Mouse (Mus musculus) gastrocnemius, adult 18-20 months (tissue): ENCODE data around the gene Lrp3. TPM values are rescaled to one million over a fixed set of nuclear protein-coding genes. Genes with fewer than 3 reads are reported as not detected.
A peak's percentile ranks its signal among the peaks of the same experiment; 100 is the strongest.

Experiments
- DNase-seq: peaks from one replicate; pipeline ENCODE4 v3.0.0; 2021; ENCODE audit warnings: low spot score
- total RNA-seq, 2 experiments: library from RNA; stranded (reverse); gene quantifications; 2 replicates each; pipeline ENCODE4 v1.2.3; 2021

The Lrp3 gene
- total RNA-seq, 2 experiments from 2014 or later, result 5.8 to 6.1 TPM

DNA sequence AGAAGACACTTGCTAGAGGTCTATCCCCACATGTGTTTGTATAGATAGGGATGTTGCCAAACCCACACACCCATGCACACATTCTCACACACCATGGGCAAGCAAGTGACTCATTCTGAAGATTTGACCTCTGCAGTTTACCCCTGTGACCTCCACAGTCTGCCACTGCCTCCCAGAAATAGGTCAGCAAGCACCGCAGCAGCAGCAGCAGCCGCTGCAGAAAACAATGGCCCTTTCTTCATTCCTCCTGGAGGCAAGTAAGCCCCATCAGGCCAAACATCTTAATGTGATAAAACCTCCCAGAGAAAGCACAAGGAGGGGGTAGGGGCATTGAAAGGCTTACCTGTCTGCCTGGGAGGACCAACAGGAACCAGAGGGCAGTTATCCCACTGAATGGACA is 24.0 kb downstream of the Lrp3 start:
- DNase-seq, result no peak

DNA sequence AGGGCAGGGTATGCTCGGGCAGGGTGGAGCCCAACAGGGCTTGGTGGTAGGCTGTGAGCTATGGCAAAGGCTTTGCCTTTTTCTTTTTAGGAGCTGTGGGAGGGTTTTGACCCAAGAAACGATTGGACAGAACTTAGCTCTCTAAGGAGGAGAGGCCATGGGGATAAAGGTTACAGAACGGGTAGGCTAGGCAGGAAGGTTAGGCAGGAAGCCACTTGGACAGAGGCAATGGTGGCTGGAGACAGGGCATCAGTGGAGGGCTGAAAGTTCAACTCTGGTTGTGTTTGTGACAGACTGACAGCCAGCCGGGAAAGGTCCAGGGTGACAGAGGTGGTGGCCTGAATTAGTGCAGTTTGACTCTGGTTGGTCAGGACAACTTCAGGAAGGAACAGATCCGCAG is 25.6 kb downstream of the Lrp3 start:
- no peak for DNase-seq

DNA sequence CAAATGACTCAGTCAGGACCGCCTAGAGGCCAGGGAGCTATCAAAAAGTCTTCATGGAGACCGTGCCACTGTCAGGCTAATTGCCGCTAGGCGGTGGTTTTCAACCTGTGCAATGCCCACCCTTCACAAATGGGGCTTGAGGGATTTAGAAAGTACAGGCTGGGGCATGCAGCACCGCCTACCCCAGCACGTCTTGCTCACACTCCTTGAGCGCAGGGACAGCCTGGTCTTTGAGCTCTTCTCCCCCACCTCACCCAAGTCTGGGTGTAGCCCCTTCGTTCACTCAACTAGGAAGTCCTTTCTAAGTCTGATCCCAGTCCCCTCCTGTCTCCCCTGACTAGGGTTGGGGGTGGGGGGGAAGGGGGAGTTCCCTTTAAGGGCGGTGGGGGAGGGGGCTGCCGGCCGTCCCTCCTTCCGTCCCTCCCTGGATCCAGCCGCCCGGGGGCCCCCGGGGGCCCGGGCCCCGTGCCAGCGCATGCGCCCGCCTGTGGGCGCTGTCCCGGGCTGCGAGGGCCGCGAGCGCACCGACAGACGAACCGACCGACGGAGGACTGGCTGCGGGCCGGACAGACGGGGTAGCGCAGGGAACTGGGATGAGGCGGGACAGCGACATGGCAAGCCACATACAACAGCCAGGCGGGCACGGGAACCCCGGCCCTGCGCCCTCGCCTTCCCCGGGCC is 29.3 kb downstream of the Lrp3 start, which contains the start of gene Slc7a10:
TSS of gene Slc7a10 (plus strand) at position 497 of the 681 bp plus-strand sequence.
- DNase-seq, result no peak

DNA sequence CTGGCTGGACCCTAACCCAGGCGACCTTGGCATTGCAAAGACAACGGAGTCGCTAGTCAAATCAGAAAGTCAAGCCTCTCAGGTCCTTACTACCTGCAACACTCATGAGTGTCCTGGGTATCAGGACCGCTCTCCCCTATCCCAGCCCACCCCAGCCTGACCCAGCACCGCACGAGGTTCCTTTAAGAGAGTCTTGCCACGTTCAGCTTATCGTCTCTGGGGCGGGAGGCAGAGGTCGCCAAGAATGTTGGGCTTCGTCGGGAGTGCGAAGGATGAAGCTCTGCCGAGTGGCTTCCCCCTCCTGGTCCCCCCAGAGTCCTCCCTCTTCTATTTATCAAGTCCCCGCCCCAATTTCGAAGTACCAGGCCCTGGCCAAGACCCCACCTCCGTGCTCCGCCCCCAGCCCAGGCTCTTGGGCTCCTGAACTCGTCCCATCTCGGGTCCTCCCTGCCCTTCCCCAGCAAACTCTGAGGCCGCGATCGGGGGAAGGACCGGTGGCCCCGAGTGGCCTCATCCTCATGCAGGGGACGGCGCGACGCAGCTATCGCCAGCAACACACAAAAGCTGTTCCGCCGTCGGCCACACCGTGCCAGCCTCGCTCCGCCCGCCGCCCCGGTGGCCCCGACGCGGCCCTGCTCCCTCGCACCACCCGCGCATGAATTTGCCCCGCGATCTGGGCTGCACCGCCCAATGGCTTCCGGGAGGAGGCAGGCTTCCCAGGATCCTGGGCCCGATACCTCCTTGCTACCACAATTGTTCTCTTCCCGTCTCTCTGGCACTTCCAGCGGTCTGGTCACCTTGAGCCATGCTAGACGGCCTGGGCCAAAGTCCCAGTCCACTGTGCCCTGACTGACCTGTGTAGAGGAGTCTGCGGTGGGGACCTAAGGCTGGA is 30.2 kb downstream of the Lrp3 start:
- DNase-seq, result no peak

DNA sequence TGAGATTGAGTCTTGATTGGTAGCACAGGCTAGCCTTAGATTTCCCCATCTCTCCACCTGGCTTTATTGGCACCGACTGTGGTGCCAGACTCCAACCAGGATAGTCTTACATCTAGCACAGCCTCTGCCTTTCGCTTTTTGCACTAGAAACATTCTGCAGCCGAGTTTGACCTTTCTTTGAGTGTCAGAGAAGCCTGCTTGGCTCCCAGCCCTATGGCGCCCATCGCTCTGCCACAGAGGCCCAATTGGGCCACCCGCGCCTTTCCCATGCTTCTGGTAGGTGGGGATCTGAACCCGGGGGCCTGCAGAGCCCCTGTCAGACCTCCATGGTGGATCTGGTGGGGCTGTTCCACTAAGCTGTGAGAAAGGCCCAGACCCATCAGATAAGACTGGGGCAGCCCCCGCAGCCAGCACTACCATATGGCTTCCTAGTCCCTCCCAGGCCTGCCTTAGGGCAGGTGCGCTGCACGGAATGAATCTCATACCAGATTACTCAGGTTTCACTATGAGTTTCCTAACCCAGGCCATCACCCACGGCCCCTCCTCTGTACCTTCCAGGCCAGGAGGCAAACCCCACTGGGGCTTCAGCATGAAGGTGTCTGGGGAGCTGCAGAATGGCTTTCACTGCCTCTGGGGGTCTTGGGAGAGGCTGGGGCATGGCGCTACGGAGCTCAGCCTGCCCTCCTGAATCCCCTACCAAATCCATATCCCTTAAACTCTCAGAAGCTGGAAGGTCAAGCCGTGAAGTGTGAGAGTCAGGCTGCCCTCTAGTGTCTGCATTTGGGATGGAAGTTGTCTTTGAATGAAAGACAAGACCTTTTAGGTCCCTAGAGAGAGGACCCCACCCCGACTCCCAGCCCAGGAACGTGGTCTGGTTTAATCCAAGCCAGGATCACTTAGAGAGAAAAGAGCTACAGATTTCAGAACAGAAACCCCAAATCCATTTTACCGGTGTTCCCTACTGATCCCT is 38.6 kb downstream of the Lrp3 start:
- peak; percentile 27 for DNase-seq

DNA sequence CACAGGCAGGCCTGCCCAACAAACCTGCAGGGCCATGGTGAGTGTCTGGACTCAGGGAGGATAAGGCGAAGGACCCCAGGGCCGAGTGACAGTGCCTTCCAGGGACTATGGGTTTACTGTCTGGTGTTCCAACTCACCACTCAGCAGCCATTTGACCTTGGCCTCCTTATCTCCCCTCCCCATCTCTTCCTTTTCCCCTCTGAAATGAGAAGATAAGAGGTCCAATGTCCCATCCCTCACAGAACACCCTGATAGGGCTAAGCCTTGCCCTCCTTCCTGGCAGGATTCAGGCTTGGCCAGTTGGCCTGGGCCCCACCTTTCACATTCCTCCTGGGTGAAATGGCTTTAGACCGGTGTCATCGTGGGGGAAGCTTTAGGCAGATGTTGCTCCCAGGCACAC is 39.8 kb downstream of the Lrp3 start:
- DNase-seq, result no peak

DNA sequence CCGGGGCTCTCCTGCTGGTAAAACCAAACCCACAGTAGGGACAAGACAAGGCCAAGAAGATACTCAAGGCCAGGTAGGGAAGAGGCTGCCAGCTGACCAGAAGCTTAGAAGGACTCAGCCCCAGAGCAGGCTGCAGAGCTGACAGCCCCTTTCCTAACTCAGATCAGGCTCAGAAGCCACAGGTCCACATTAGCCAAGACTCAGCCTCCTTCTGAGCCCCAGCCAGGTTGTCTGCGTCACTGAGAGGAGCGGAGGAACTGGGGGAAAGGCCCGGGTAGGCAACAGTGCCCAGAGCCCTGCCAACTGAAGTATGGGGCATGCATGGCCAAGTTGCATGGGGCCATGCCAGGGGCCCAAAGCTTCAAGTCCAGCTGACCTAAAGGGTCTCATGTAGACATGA is 42.8 kb downstream of the Lrp3 start:
- DNase-seq, result no peak

DNA sequence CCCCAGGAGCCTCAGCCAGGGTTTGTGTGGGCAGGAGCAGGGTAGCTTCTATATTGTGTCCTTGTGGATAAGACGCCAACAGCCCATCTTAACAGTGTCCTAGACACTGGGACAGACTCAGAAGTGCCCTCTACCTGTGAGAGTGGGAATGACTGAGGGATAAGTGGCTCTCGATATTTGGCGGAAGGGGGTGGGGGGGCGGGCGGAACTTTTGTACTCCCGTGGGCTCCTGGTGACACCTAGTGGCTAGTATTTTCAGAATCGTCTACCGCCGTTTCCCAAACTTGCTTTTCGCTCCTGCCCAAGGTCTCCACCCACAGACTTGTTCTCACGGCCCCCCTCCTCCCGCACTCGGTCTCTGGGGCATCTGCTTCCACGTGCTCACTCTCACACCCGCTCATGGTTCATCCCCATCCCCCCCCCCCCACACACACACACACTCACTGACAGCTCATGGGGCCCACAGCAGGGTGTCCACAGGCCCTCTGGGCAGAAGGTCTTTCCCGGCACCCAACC is 43.4 kb downstream of the Lrp3 start:
- DNase-seq, result peak; percentile 85

DNA sequence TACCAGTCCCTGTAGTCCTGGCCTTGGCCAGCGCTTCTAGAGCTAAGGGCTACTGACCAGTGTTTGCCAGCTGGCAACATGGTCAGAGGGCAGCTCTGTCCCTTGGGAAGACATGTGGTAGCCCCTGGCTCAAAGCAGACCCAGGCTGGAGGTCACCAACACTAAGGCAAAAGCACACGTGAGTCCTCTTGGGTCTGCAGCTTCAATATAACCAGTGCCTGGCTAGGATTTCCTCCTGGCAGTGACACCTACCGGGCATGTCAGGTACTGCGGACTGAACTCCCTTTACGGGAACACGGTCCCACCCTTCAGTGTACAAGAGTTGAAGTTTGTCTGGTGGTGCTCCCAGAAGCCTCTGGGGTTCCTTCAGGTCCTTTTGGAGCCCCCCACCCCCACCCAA is 46.0 kb downstream of the Lrp3 start:
- peak; percentile 93 for DNase-seq

DNA sequence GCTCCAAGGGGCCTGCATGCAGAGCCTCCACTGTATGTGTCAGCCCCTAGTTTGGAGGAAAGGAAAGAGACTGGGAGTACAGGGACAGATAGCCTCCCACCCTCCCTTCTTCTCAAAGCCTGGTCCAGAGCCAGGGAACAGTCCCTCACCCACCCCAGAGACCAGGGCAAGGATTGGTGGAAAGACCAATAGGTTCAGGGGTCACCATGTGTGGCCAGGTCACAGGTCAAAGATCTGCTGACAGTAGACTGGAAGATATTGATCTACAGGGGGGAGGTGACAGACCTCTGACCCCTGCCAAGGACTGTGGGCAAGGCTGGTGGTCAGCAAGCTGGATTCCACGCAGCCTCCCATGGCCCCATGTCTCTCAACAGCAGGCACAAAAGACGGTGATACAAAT is 47.4 kb downstream of the Lrp3 start:
- DNase-seq, result no peak

DNA sequence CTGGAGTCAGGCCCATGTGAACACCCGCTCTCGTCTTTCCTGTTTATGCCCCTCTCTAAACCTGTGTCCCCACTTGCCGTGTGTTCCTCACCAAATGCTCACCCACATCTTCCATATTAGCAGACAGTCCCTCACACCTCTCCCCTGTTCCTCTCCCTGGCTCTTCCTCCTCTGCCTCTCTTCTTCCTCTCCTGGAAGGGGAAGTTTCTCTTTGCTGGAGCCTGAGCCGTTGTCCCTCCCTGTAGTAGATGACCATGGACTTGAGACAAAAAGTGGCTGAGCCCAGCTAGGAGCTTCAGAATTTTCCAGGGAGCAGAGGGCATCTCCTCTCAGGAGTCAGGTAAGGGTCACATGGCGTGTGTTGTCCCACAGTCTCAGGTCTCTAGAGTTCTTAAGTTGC is 48.3 kb downstream of the Lrp3 start:
- DNase-seq, result no peak

DNA sequence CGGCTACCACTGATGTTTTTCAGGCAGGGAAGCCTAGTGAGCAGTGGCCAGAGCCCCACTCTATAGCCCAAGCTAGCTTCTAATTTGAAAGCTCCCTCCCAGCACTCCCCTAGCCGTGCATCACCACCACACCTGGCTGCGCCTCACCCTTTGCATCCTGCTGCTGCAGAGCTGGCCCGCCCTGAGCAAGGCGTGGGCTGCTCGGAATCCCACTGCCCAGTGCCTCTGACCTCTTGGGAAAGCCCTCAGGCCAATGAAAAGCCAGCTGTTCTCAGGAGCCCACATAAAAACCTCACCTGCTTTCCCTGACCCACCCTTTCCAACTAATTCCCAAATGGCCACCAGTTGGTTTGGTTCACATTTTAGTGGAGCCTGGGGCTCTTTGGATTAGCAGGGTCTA is 51.2 kb downstream of the Lrp3 start:
- DNase-seq, result no peak

DNA sequence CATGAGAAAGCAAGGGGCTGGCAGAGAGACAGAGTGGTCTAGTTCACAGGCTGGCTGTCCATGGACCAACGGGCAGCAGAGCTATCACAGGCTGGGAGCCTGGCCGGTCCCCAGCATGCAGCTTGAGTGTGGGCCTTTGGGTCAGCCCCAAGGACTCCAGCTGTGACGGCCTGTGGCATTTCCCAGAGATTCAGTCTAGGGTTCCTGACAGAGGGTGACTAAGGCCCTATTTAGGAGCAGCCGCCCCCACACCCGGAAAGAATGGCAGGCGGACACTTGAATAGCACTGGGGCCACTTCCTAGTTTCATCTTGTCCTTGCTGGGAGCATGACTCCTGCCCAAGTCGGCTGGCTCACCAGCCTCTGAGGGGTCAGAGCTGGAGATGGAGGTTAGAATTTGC is 51.7 kb downstream of the Lrp3 start:
- DNase-seq, result no peak

DNA sequence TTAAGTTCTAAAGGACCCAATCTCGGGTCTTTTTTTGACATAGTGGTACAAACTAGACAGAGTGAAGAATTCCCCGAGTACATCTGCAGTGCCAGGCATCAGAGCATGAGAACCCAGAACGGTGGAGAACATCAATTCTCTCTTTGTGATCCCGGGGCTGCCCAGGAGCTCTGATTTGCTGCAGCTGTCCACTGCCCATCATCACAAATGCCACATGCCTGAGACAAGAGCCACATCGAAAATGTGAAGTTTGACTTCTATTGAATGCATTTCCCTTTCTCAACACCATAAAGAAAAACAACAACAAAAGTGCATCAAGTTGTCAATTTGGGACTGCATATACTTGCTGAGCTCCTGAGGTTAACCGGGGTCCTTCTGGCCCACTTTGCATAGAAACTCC is 52.9 kb downstream of the Lrp3 start:
- no peak for DNase-seq

DNA sequence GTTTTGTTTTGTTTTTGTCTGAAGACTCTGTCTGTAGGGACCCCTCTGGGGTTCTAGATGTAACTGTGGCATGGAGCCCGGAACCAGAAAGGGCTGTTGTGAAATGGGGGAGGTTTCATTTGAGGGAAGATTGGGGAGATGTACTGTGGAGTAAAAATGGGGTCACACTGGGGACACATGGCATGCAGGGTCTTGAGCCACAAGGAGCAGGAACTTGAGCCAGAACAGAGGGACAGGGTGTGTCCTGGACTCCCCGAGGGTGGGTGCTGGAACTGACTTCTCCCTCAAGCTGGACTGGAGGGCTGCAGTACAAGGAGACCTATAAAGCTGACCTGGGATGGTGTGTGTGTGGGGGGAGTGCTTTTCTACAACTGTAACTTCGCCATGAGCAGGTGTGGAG is 57.8 kb downstream of the Lrp3 start:
- DNase-seq, result no peak

DNA sequence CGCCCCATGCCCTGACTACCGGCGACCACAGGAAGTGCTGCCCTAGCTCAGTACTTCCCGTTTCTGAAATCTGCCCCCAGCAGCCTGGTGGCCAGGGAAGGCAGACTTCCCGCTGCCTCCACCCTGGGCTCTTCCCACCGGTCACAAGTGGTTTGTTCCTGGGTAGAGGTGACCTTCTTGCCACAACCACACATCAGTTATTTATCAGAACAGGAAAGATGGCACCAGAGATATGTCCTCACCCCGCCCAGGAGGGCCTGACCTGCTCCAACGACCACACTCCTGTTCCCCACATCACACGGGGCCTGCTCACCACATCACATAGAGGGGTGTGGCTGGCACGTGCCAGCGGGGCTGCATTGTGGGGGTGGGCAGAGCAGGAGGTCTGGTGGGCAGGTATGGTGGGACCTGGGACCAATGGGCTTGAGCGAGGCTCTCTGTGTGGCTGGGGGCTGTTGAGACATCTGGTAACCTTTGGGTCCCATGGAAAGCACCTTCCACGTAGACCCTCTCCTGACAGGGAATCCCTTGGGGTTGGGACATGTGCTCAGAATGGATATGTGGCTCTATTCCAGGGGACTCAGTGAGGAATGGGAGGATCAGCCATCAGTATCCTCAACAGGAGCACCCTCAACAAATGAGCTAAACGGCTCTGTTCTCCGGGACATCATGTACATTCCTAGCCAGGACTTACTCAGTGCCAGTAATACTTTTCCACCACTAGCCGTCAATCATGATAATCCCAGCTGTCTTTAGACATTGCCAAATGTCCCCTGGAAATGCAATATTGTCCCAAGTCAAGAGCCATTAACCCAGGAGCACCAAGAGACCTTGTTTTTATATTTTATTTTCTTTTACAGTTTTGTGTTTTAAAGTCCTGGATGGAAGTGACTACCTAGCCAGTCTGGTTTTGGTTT is 58.5 kb downstream of the Lrp3 start:
- no peak for DNase-seq

DNA sequence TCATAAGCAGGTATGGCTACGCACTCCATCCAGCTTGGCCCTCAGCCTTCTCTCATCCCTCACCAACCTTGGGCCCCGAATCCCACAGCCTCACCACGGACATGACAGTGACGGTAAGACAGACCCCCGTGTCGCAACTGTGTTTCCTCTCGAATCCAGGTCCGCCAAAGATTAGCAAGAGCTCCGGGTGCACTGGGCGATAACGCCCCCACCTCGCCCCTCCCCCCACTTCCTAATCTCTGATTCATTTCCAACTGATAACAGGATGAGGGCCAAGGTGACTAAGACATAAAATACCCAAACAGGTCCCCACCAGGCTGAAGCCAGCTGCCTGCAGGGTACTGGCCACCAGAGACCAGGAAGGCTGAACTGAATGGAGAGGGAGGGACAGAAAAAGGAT is 60.8 kb downstream of the Lrp3 start:
- DNase-seq, result no peak

DNA sequence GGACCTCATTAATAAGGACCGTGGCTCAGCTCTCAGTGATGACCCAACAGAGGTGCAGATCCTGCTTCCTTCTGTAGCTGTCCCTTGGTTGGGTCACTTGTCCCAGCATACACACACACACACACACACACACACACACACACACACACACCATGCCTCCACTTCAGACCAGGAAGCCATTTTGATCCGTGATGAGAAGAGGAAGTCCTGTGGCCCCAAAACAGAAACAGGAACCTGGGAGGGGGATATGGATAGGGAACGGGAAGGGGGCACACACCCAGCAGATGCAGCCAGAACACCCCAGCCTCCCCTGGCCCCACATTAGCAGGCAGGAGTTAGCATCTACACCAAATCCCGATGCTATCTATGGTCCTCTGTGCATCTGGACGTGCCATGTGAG is 64.4 kb downstream of the Lrp3 start:
- no peak for DNase-seq
